Mouse (Mus musculus): ENCODE measurements around the gene Plxna2. TPM values are rescaled to one million over a fixed set of nuclear protein-coding genes. Genes with fewer than 3 reads are reported as not detected.

The Plxna2 gene
- polyA plus RNA-seq, 1 experiment from 2014 or later: 7.4 TPM

GRCm38 (mm10) chr1:194650076-194650475 is 32.1 kb downstream of the Plxna2 start:
- Histone ChIP-seq H3K4me1 (peaks cover 5% of the 10 kb centered on the region), H3K27me3 (ENCODE audit: poor library complexity, severe bottlenecking) (no peaks in the 10 kb centered on the region), H3K36me3 (replicated peaks) (peaks cover 27% of the 10 kb centered on the region), H3K27ac (no peak overlapping the region), H3K9me3 (no peaks in the 10 kb centered on the region), H3K4me3 (no peak overlapping the region)
- 50% methylated on average over 1 of the region's 1 CpGs for WGBS
- no peak for DNase-seq (ENCODE audit: extremely low spot score, low spot score)

- DNase-seq (ENCODE audit: extremely low spot score, low spot score): no peak
- Histone ChIP-seq H3K36me3 (replicated peaks) (peaks cover 26% of the 10 kb centered on the region), H3K27me3 (ENCODE audit: poor library complexity, severe bottlenecking) (no peaks in the 10 kb centered on the region), H3K27ac (no peak overlapping the region), H3K9me3 (no peaks in the 10 kb centered on the region), H3K4me1 (peaks cover 5% of the 10 kb centered on the region), H3K4me3 (no peak overlapping the region)
- 97% methylated on average over 2 of the region's 2 CpGs for WGBS
Measured at GRCm38 (mm10) chr1:194650566-194650965, 32.5 kb downstream of the Plxna2 start.

DNA sequence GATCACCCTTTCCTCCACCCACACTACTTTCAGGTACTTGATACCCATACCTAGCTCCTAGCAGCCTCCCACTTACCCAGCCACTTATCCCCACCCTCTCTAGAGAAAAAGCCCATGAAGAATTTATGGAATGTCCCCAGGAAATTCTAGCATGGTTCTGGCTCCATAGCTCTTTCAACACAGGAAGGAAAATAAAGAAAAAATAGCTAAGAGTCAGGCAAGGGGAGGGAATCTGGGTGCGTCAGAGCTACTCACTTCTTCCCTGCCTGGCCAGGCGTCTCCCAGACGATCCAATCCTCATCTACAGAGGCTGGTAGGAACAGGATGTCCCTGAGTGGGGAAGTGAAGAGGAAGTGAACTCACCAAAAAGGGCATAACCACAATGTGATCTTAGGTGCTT is 34.0 kb downstream of the Plxna2 start:
- WGBS: 97% methylated on average over 3 of the region's 3 CpGs
- H3K4me3 ChIP-seq: no peak overlapping the region
- no peak for DNase-seq (ENCODE audit: extremely low spot score, low spot score)
- H3K27ac ChIP-seq: no peak overlapping the region
- peaks cover 3% of the 10 kb centered on the region; the same call in 1 of the 2 replicates for H3K9me3 ChIP-seq
- peaks cover 30% of the 10 kb centered on the region for H3K36me3 ChIP-seq (replicated peaks)
- H3K4me1 ChIP-seq: peaks cover 5% of the 10 kb centered on the region
- H3K27me3 ChIP-seq (ENCODE audit: poor library complexity, severe bottlenecking): no peaks in the 10 kb centered on the region

GRCm38 (mm10) chr1:194658459-194659160 is 40.6 kb downstream of the Plxna2 start:
- Histone ChIP-seq H3K27me3 (ENCODE audit: poor library complexity, severe bottlenecking) (0 out of 2 replicates have a peak, but pooled peaks cover 4% of the 10 kb centered on the region), H3K27ac (no peak overlapping the region), H3K9me3 (peaks cover 3% of the 10 kb centered on the region; the same call in 1 of the 2 replicates), H3K4me3 (no peak overlapping the region), H3K36me3 (replicated peaks) (peaks cover 9% of the 10 kb centered on the region), H3K4me1 (peaks cover 25% of the 10 kb centered on the region)
- 84% methylated on average over 1 of the region's 1 CpGs for WGBS
- DNase-seq (ENCODE audit: extremely low spot score, low spot score): no peak

DNA sequence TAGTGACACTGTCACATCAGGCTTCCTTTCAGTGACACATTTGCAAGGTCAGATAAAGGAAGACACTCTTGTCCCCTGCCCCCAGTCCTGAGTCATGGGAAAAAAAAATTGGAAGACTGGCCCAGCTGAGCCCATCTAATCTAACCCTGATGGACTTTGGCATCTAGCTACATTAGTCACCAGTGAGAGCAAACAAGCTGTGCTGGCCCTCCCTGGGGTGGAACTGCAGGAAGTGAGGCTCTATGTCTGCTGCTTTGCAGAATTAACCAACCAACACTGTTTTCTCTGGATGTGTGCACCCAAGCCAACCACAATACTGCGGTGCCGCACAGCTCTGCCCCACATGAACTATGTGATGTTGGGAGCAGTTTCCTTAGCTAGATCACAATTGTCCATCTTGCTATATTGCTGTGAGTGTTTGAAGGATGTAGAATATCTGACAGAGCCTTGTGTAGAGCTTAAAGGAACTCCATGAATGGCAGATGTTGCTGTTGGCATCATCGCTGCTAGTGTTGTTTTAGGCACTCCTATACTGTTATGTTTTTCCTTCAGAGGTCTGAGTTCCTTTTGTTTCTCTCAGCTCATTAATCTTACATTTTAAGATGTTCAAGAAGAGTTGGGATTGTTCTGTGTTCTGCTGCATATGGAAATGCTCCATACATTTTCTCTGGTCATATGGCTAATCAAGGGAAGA is 42.6 kb downstream of the Plxna2 start:
- peaks cover 3% of the 10 kb centered on the region; the same call in 1 of the 2 replicates for H3K9me3 ChIP-seq
- H3K4me1 ChIP-seq: peaks cover 29% of the 10 kb centered on the region
- peaks cover 9% of the 10 kb centered on the region for H3K36me3 ChIP-seq (replicated peaks)
- no peak overlapping the region for H3K4me3 ChIP-seq
- H3K27me3 ChIP-seq (ENCODE audit: poor library complexity, severe bottlenecking): 0 out of 2 replicates have a peak, but pooled peaks cover 4% of the 10 kb centered on the region
- H3K27ac ChIP-seq: no peak overlapping the region
- DNase-seq (ENCODE audit: extremely low spot score, low spot score): no peak
- 96% methylated on average over 3 of the region's 3 CpGs for WGBS

DNA sequence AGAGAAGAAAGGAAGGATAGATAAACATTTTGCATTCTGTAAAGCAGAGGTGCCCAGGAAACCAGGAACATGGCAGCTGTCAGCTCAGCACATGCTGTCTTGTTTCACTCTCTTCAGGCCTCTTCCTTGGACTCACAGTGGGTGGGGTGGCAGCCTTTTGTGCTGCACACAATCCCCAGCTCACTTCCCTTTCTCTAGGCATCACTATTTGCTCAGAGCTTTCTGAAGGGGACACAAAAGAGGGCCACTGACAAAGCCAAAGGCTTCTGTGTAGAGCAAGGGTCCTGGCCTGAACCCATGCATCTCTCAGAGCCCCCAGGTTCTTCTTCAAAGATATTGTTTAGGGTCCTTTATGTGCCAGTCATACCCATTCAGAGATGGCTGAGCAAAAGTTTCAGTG is 45.0 kb downstream of the Plxna2 start:
- Histone ChIP-seq H3K36me3 (replicated peaks) (no peaks in the 10 kb centered on the region; the same call in 1 of the 2 replicates), H3K4me1 (peaks cover 29% of the 10 kb centered on the region), H3K27ac (no peak overlapping the region; the same call in 1 of the 2 replicates), H3K27me3 (ENCODE audit: poor library complexity, severe bottlenecking) (0 out of 2 replicates have a peak, but pooled peaks cover 4% of the 10 kb centered on the region), H3K4me3 (no peak overlapping the region), H3K9me3 (no peaks in the 10 kb centered on the region)
- peak; percentile 20 for DNase-seq (ENCODE audit: extremely low spot score, low spot score)

GRCm38 (mm10) chr1:194665715-194666114 is 47.7 kb downstream of the Plxna2 start:
- WGBS: 97% methylated on average over 3 of the region's 3 CpGs
- H3K4me1 ChIP-seq: peaks cover 22% of the 10 kb centered on the region
- H3K27ac ChIP-seq: no peak overlapping the region
- H3K27me3 ChIP-seq (ENCODE audit: poor library complexity, severe bottlenecking): 0 out of 2 replicates have a peak, but pooled peaks cover under 1% of the 10 kb centered on the region
- no peak for DNase-seq (ENCODE audit: extremely low spot score, low spot score)
- no peaks in the 10 kb centered on the region for H3K36me3 ChIP-seq (replicated peaks)
- no peak overlapping the region for H3K4me3 ChIP-seq
- no peaks in the 10 kb centered on the region for H3K9me3 ChIP-seq

DNA sequence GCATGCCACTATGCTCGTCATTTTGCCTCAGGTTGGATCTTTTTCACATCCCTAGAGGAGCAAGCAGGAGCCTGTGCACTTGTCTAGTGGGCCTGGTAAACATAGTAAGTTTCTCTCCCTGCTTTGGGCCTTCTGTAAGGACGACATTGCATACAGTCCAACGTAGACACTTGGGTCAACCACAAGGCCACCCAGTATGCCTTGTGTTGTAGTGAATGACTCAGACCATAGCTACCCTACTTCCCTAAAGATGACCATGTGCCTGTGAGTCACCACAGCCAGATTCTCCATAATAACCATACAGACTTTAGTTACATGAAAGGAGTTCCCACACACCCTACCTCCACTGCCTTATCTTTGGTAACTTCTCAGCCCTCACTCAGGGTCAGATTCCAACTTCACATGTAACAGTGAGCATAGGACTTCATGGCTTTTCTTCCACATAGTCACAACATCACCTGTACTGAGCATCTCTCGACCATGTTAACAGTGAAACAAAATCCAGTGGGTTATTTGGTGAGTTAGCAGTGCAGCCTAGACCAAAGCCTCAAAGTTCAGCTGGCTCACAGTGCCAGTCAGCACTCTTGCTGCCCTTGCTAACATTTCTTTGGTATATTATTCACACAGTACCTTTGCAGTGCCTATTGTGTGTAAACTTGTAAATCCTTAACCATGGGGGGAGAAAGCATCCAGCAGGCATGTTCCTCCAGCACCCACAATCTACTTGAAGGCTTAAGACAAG is 53.9 kb downstream of the Plxna2 start:
- DNase-seq (ENCODE audit: extremely low spot score, low spot score): no peak
- WGBS: 89% methylated on average over 4 of the region's 4 CpGs

DNA sequence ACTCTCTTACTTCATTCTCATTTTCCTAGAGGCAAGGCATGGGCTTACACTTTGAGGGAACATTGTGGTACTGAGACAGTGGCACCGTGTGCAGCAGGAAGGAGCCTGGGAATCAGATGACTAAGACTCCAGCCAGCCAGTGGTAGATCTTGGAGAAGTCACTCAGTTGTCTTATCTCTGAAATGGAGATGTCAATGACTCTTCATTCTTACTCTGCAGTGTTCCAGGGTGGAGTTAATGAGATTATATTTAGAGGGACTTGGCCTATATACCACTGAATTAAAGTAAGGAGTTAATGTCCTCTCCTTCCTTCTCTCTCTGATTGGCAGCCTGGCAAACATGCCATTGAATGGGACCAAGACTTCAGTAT is 54.5 kb downstream of the Plxna2 start:
- Histone ChIP-seq H3K9me3 (no peaks in the 10 kb centered on the region), H3K27ac (no peak overlapping the region), H3K36me3 (replicated peaks) (no peaks in the 10 kb centered on the region), H3K27me3 (ENCODE audit: poor library complexity, severe bottlenecking) (no peaks in the 10 kb centered on the region), H3K4me3 (no peak overlapping the region), H3K4me1 (peaks cover 18% of the 10 kb centered on the region)
- DNase-seq (ENCODE audit: extremely low spot score, low spot score): no peak
- 87% methylated on average over 1 of the region's 1 CpGs for WGBS

More for the DNA sequence above, 53.9 kb downstream of the Plxna2 start:
- Histone ChIP-seq H3K4me1 (peaks cover 13% of the 10 kb centered on the region), H3K27me3 (ENCODE audit: poor library complexity, severe bottlenecking) (no peaks in the 10 kb centered on the region), H3K9me3 (no peaks in the 10 kb centered on the region), H3K36me3 (replicated peaks) (no peaks in the 10 kb centered on the region), H3K4me3 (no peak overlapping the region), H3K27ac (no peak overlapping the region)

GRCm38 (mm10) chr1:194673229-194673628 is 55.2 kb downstream of the Plxna2 start:
- no peak for DNase-seq (ENCODE audit: extremely low spot score, low spot score)

DNA sequence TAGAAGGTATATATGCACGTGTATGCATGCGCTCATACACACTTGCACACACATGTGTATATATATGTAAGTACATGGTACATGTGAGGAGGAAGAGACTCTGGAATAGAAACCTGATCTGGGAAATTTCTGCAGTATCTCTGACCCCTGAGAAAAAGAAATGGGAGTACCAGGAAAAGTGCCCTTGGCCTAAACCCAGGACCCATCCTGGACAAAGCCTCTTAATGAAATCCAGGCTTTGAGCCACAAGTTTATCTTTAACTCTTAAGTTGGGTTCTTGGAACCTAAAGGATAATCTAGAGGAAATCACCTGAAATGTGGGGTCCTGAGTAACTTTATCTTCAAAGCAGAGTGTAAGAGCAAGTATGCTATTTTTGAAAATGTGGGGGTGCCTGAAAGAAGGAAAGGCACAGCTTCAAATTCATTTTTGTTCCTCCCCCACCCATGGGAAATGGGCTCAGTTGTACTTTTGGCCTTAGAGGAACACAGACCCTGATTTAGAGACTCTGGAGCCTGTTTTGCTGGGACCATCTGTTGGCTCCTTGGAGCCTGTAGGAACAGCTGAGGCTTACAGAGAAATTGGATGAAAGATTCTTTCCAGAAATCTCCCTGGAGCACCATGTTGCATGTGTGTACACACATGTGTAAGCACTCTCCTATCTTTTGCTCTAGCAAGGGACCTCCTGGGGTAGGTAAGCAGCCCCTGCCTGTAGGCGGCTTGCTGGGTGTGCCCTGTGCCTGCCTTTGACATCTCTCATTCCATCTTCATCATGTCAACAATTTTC is 57.3 kb downstream of the Plxna2 start:
- no peaks in the 10 kb centered on the region for H3K27me3 ChIP-seq (ENCODE audit: poor library complexity, severe bottlenecking)
- H3K4me3 ChIP-seq: no peak overlapping the region
- H3K9me3 ChIP-seq: no peaks in the 10 kb centered on the region
- 90% methylated on average over 3 of the region's 3 CpGs for WGBS
- H3K27ac ChIP-seq: no peak overlapping the region
- peaks cover 44% of the 10 kb centered on the region for H3K4me1 ChIP-seq
- no peak for DNase-seq (ENCODE audit: extremely low spot score, low spot score)
- H3K36me3 ChIP-seq (replicated peaks): no peaks in the 10 kb centered on the region

More at GRCm38 (mm10) chr1:194673229-194673628, 55.2 kb downstream of the Plxna2 start:
- Histone ChIP-seq H3K36me3 (replicated peaks) (no peaks in the 10 kb centered on the region), H3K4me3 (no peak overlapping the region), H3K27me3 (ENCODE audit: poor library complexity, severe bottlenecking) (no peaks in the 10 kb centered on the region), H3K4me1 (peaks cover 25% of the 10 kb centered on the region), H3K27ac (no peak overlapping the region), H3K9me3 (no peaks in the 10 kb centered on the region)

DNA sequence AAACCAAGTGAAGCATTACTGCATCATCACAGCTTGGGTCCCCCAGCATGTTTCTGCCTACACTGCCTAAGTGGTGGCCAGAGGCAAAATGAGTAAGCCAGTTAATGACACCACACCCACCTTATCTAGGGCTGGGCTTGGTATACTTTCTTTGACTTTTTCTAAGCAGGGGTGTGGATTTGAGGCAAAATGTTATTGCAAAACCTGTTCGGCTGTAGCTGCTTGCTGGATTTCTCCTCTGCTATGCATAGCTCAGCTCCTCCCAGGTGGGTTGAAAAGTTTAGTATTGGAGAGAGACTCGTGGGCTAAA is 57.8 kb downstream of the Plxna2 start:
- 76% methylated on average over 2 of the region's 2 CpGs for WGBS
- DNase-seq (ENCODE audit: extremely low spot score, low spot score): no peak
- peaks cover 49% of the 10 kb centered on the region for H3K4me1 ChIP-seq
- no peaks in the 10 kb centered on the region for H3K9me3 ChIP-seq
- H3K27me3 ChIP-seq (ENCODE audit: poor library complexity, severe bottlenecking): no peaks in the 10 kb centered on the region
- no peaks in the 10 kb centered on the region for H3K36me3 ChIP-seq (replicated peaks)
- H3K27ac ChIP-seq: no peak overlapping the region
- no peak overlapping the region for H3K4me3 ChIP-seq
